Mouse (Mus musculus): ENCODE measurements around the gene Zfp13. TPM values are rescaled to one million over a fixed set of nuclear protein-coding genes. Genes with fewer than 3 reads are reported as not detected.

The Zfp13 gene
- total RNA-seq (2012; rRNA removed) (0.08 and 0.16 TPM in 2 replicates), polyA plus RNA-seq (2012; ENCODE audit: insufficient read depth in 1 of 2, insufficient read length in 2 of 2, low read depth in 1 of 2, low replicate concordance in 2 of 2, missing spikeins in 1 of 2) (under 1 TPM in 1 of 2 experiments, not detected in 1; 0.38 TPM)

GRCm38 (mm10) chr17:23598582-23599552 is at the start of gene Zfp13:
TSS of gene Zfp13 (minus strand) at chr17:23599487.
- Histone ChIP-seq H3K4me1 (ENCODE audit: control insufficient read depth in 1 of 2, insufficient read depth in 2 of 2, low read length in 2 of 2) (peaks cover 0 to 10% of the 10 kb centered on the region in 2 experiments; a peak in 2 of 4 replicates), H3K36me3 (ENCODE audit: control insufficient read depth in 1 of 2, insufficient read depth in 2 of 2, low read length in 2 of 2) (peaks cover 0 to 5% of the 10 kb centered on the region in 2 experiments; a peak in 2 of 4 replicates), H3K79me2 (ENCODE audit: control insufficient read depth, insufficient read depth, low read length, poor library complexity) (no peaks in the 10 kb centered on the region; the same call in 1 of the 2 replicates), H3K27ac (ENCODE audit: control insufficient read depth, low read depth, low read length) (peak within 1 kb of the TSS; percentile 79), H3K9ac (ENCODE audit: control insufficient read depth, low read depth, low read length, poor library complexity, severe bottlenecking) (peak within 1 kb of the TSS; percentile 72), H3K9me3 (replicated peaks; ENCODE audit: insufficient read depth, low read length) (no peaks in the 10 kb centered on the region), H3K27me3 (ENCODE audit: control insufficient read depth in 1 of 2, insufficient read depth in 2 of 2, low read length in 2 of 2) (no peaks in the 10 kb centered on the region), H3K4me3 (ENCODE audit: control insufficient read depth in 1 of 2, insufficient read depth in 1 of 2, low read depth in 2 of 2, low read length in 2 of 2) (peak within 1 kb of the TSS; percentile 58 to 75)
- peak; percentile 98 for DNase-seq (ENCODE audit: low read depth, low spot score)
- TF ChIP-seq SMC3 (IDR thresholded peaks at IDR 0.05; ENCODE audit: low read depth, low read length) (no peak), NELFE (IDR thresholded peaks at IDR 0.05; ENCODE audit: low read depth, low read length) (peak; percentile 89), ETS1 (IDR thresholded peaks at IDR 0.05; ENCODE audit: low read depth, low read length) (peak; percentile 87), HCFC1 (IDR thresholded peaks at IDR 0.05; ENCODE audit: low read depth, low read length) (peak; percentile 71), MYB (IDR thresholded peaks at IDR 0.05; ENCODE audit: low read depth, low read length) (no peak), MYC (IDR thresholded peaks at IDR 0.05; ENCODE audit: low read depth, low read length) (peak; percentile 6; the same call in 1 of the 2 replicates), EP300 (IDR thresholded peaks at IDR 0.05; ENCODE audit: low read depth in 1 of 2, low read length in 2 of 2) (peak in 1 of 2 experiments; percentile 42; a peak in 1 of 4 replicates), USF2 (IDR thresholded peaks at IDR 0.05; ENCODE audit: borderline replicate concordance in 1 of 2, insufficient read depth in 1 of 2, low read depth in 1 of 2, low read length in 2 of 2) (no peak), ZMIZ1 (IDR thresholded peaks at IDR 0.05; ENCODE audit: low read depth, low read length) (0 out of 2 replicates have a peak, but pooled peaks have one; percentile 80), ELF1 (IDR thresholded peaks at IDR 0.05; ENCODE audit: low read depth, low read length) (peak; percentile 66), TCF12 (IDR thresholded peaks at IDR 0.05; ENCODE audit: low read depth, low read length) (0 out of 2 replicates have a peak, but pooled peaks have one; percentile 42), POLR2A (IDR thresholded peaks at IDR 0.05; ENCODE audit: control insufficient read depth in 1 of 2, insufficient read depth in 1 of 2, low read depth in 1 of 2, low read length in 2 of 2, poor library complexity in 1 of 2) (peak; percentile 82 to 87), CTCF (IDR thresholded peaks at IDR 0.05 in 2 of 3, conservative IDR thresholded peaks at IDR 0.05 in 1 of 3; ENCODE audit: control insufficient read depth in 1 of 3, insufficient read depth in 1 of 3, low read depth in 2 of 3, low read length in 3 of 3, poor library complexity in 1 of 3, severe bottlenecking in 1 of 3) (no peak), KAT2A (conservative IDR thresholded peaks at IDR 0.05; ENCODE audit: low read depth, low read length) (peak; percentile 7; the same call in 1 of the 2 replicates), RCOR1 (IDR thresholded peaks at IDR 0.05; ENCODE audit: low read depth, low read length) (peak; percentile 39), MXI1 (IDR thresholded peaks at IDR 0.05; ENCODE audit: low read depth, low read length) (peak; percentile 70; the same call in 1 of the 2 replicates), BHLHE40 (IDR thresholded peaks at IDR 0.05; ENCODE audit: borderline replicate concordance, low read depth, low read length) (no peak), MAZ (IDR thresholded peaks at IDR 0.05; ENCODE audit: low read depth, low read length) (peak; percentile 68), TAL1 (IDR thresholded peaks at IDR 0.05; ENCODE audit: low read length) (no peak), MAFK (IDR thresholded peaks at IDR 0.05; ENCODE audit: borderline replicate concordance, low read depth, low read length) (no peak), POLR2AphosphoS2 (IDR thresholded peaks at IDR 0.05; ENCODE audit: low read length) (peak; percentile 92), SIN3A (IDR thresholded peaks at IDR 0.05; ENCODE audit: low read length) (peak; percentile 67)

Data from MEL (cell line).